Mouse (Mus musculus) heart, adult 18-20 months (tissue): ENCODE data around the gene Cdh3. TPM values are rescaled to one million over a fixed set of nuclear protein-coding genes. Genes with fewer than 3 reads are reported as not detected.

Experiments used
- DNase-seq, 2 experiments: peaks; one replicate each; pipeline ENCODE4 v3.0.0; 2021 to 2022; ENCODE audit warnings: mixed read lengths in 1 of 2
- total RNA-seq, 2 experiments: library from RNA; stranded (reverse); gene quantifications; 2 replicates each; pipeline ENCODE4 v1.2.3; 2021

Cdh3 gene
- total RNA-seq, 2 experiments from 2014 or later = 0.35 to 0.93 TPM

DNA sequence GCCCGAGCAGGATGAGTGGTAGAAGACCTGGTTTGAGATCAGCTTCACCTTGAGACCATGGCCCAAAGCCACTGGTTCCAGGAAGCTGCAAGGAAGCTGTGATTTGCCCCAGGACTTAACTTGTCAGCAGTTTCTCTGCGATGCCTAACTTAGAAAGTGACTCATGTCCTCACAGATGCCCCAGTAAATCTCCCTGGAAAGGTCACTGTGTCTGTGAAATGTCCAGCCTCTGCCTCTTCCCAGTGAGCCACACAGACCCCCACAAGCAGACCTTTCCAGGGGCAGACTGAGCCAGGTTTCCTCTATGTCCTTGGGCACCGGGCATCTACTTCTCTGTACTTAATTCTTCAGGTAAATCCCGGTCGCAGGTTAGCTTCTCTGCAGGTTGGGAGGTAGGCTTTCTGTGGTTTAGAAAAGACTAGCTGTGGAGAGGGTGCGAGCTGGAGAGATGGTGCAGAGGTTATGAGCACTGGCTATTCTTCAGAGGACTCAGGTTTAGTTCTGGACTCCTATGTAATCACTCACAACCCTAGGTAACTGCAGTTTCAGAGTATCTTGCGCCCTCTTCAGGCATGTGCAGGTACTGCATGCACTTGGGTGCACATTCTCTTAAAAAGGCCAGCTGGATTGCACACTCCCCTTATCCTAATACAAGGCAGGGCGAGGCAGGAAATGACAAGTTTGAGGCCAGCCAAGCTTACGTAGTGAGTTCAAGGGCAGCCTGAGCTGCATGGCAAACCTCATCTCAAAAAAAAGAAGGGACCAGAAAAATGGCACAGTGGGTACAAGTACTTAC is 16.7 kb downstream of the Cdh3 start:
- peak in 1 of 2 experiments; percentile 9 for DNase-seq

DNA sequence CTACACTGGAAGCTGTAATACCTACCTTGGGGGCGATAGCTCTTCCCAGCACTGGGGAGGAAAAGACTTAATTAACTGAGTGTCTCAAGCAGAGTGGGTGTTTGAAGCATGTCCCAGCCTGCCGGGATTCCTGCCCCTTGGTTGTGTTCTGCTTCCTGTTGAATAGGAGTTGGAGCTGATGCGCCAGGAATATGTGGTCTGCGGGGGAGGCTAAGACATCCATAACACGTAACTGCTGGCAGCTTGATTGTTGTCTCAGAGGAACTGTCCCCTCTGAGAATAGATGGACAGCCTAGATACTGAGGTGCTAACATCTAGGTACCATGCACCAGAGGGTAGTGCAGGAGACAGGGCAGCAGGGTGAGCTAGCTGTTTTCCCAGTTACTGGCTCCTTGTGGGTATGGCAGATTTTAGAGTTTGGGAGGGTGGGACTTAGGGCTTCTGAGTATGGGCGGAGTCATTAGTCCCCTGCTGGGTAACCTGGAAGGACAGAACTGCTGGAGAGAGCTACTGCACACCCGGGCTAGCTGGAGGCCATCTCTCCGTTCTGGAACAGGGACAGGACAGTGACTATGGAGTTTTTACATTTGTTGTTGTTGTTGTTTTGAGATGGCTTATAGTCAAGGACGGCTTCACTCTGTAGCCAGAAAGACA is 18.0 kb downstream of the Cdh3 start:
- no peak for DNase-seq

DNA sequence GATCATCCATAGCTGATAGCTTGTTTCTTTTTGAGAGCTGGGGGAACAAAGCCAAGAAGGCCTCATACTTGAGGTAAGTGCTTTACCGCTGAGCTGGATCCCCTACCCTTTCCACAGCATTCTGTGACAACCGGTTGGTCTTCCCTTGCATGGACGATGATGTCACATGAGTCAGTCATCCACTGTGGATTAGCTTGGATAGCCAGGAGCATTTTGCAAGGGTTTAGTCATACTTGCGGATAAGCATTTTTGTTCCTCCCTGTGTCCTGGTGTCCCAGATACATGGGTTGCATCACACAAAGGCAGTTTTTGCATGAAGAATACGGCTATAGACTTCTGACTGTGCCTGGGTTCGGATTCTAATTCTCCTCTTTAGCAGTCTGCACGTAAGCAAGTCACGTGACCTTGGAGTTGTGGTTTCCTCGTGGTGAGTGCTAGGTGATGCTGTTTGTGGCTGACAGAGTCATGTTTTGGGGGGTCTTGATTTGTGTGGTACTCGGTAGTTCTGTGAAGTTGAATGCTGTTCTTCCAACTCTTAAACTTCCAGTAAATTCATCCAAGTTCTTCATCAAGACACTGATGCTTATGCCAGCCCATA is 19.3 kb downstream of the Cdh3 start:
- DNase-seq = no peak

DNA sequence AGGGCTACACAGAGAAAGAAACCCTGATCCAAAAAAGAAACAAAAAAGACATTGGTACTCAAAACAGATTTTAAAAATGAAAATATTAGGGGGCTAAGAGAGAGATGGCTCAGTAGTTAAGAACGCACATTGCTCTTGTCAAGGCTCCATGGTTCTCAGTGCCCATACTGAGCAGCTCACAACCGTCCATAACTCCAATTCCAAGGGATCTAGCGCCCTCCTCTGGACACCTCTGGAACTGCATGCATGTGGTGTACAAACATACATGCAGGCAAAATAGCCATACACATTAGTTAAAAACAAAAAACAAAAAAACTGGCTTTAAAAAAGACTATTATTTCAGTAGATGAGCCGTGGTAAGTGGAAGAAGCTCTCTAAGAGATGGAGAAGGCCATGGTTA is 19.9 kb downstream of the Cdh3 start:
- no peak for DNase-seq

DNA sequence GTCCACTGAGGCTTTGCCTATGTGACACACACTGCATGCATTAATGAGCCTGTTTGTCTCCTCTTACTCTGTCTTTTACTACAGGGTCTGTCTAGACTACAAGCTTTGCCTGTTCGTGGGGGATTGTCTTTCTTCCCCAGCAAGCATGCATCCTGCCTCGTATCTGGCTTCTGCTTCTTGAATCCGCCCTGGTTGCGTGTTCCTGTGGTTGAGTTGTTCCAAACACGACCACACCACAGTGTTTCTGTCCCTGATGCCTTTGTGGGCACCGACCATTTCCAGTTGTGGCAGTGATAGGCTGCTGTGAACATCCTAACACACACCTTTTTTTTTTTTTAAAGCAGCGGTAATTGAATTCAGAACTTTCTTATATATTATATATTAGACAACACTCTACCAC is 23.0 kb downstream of the Cdh3 start:
- no peak for DNase-seq

DNA sequence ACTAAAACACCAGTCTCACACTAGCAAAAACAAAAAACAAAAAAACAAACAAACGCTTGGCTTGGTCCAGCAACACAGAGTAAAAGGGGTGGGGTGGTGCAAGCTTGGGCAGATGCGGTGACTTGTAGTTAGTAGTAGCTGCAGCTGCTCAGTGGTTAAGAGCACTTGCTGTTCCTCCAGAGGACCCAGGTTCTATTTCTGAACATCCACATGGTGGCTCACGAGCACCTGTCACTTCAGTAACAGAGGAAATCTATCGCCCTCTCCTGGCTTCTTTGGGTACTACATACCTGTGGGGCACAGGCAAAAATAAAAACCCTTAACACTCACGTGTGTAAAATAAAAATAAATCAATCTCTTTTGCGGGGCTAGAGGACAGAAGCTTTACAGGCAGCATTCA is 23.8 kb downstream of the Cdh3 start:
- DNase-seq = peak; percentile 29 to 73

DNA sequence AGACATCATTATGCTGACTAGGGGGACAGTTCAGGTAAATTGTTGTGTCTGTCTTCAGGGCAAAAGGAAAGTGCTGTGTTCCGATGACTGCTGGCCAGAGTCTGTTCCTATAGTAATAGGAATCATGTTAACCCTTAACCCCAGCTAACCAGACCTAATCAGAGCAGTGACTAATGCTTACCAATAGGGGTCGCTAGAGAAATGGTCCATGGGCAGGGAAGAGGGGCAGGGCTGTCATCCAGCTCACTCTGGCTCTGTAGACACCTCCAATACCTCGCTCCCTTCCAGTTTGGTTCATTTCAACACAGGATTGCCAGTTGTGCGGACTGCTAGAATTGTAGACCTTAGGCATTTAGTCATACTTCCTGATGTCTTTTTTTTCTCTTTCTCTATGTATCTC is 24.8 kb downstream of the Cdh3 start:
- no peak for DNase-seq

DNA sequence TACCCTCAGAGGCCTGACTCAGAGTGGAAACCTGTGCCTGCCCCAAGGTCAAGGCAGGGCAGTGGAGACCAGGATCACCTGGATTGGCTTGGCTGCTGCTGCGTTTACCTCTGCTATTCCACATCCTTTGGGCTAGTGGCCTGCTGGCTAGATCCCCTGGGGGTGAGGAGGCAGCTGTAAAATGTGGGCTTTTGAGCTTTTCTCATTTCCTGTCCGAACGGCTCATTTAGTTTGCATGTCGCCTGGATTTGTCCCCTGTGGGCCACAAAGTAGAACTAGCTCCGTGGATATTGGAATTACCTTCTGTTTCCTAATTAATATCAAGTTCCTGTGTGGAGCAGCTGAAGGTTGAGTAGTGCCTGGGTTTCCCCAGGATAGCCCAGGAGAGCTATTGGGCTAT is 28.5 kb downstream of the Cdh3 start:
- DNase-seq = no peak

DNA sequence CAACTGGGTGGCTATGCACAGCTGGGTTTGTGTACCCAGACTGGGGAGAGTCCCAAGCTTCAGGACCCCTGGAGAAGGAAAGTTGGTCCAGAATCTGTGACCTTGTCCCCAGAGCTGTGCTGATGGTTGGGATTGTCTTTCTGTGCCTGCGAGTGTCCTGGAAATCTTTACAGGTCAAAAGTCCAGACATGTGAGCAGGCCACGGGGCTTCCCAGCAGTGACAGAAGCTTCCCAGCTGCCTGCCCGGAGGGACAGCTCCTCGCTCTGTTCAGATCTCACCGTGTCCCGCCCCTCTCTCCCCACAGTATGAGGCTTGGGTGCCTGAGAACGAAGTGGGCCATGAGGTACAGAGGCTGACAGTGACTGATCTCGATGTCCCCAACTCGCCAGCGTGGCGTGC is 30.3 kb downstream of the Cdh3 start:
- DNase-seq = no peak

DNA sequence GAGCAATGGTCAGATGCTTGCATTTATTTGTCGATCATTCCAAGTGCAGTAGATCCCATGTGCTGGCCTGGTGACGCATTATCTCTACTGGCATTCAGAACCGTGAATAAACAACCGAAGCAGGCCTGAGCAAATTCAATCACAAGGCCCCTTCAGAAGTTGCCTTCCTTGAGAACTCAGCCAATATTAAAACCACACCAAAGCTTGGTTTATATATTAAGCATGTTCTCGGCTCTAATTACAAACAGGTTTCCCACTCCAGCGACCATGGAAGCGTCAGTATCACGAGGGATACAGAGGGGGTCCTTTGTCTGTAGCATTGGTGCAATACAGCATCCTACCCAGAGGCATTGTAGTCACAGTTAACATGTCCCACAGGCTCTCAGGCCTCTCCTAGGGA is 32.4 kb downstream of the Cdh3 start:
- DNase-seq = no peak

DNA sequence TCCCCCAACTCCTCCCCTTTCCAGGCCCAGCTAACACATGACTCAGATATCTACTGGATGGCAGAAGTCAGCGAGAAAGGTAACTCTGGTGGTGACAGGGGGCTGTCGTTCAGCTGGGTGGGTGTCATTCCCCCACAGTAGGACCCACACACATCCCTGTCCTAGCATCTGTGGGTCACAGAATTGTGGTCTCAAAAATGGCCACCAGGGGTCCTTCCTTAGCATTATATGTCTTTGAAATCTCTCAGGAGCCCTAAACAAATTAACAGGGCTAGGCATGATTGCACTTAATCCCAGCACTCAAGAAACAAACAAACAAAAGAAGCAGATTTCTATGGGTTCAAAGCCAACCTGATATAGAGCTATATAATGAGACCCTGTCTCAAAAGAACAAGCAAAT is 34.5 kb downstream of the Cdh3 start:
- no peak for DNase-seq

DNA sequence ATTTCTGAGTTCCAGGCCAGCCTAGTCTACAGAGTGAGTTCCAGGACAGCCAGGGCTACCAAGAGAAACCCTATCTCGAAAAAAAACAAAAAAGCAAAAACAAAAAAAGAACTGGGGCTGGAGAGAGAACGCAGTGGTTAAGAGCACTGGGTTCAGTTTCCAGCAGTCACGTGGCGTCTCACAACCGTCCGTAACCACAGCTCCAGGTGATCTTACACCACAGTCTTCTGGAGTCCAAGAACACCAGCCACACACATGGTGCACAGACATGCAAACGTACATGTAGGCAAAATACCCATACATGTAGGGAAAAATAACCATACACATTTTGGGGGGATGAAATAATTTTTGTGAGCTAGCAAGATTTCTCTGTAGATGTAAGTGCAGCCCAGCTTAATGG is 36.1 kb downstream of the Cdh3 start:
- DNase-seq = no peak

DNA sequence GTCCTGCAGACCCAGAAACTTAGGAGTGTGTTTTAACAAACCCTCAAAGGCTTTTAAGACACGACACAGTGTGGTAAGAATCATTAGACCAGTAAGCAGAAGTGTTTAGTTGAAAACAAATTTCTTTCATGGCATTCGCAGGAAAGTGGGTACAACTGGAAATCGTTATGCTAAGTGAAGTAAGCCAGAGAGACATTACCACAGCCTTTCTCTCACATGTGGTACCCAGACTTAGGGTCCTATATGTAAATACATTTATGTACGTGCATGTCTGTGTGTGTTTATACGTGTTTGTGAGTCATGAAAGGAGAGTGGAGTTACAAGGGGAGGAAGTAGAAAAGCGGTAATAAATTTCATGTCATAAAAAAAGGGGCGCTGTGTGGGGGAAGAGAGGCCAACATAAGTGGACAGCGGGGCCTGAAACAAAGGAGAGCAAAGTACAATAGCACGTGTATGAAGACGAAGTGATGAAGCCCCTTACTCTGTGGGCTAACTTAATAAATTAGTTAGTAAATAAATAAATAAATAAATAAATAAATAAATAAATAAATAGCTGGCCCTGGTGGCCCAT is 37.8 kb downstream of the Cdh3 start:
- no peak for DNase-seq

DNA sequence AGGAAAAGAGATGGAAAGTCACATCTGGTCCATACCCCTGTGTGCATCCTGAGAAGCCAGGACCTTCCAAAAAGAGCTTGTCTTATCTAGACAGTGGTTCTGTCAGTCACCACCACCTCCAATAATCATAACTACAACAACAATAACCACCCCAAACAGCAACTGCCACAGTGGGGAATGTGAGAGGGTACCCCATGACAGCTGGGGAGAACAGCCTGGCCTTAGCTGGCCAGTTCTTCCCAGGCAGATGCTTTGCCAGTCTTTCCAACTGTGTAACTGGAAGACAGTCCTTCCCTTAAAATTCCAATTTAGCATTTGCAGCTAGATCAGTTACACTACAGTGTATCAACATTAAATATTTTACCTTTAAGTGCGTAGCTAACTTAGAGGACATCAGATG is 40.2 kb downstream of the Cdh3 start:
- DNase-seq = no peak

DNA sequence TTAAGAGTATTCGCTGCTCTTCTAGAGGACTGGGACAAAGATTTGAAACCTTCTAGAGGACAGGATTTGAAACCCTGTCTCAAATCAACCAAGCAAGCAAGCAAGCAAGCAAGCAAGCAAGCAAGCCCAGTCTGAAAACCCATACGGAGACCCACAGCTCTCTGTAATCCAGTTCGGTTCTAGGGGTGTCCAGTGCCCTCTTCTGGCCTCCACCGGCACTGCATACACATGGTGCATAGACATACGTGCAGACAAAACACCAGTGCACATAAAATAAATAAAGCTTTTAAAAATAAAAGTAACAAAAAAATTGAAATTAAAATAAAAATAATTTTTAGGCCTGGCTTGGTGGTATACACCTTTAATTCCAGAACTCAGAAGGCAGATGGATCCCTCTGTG is 43.3 kb downstream of the Cdh3 start:
- DNase-seq = no peak

DNA sequence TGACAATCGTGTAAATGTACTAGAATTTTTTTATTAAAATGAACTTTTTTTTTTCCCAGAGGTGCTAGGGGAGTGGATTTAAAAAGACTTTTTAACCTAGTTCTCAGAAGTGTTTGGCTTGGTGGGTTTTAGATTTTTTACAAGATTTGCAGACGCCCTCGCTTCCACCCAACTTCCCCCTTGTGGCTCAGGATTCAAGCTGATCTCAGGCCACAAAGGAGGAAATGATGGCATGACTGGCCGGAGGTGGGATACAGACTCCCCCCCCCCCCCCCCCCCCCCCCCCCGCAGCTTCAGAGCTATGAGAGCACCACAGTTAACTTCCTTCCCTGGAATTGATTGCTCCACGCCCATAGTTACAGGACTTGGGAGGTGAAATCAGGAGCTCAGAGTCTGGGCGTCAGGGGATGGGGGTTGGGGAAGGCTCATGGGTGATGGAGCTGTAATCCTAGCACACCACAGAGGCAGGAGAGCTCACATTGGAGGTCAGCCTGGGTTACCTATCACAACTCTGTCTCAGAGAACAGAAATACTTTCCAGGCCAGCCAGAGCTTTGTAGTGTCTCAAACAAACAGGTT is 45.5 kb downstream of the Cdh3 start:
- DNase-seq = no peak

DNA sequence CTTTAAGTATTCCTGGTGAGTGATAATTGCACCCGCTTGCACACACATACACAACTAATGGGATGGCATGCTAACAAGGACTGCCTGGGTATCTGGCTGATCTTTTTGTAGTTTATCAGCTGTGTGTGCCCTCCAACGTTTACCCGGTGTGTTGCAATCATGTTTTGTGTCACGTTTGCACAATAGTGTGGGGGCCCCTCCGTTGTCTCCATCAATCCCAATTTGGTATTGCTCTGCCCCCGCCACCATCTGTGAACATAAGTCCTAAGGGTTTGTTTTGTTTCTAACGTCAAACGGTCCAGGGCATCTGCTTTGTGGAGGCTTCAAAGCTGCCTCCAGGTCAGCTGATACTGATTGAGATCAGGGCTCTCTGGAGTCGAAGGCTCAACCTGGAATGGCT is 49.2 kb downstream of the Cdh3 start:
- DNase-seq = no peak

DNA sequence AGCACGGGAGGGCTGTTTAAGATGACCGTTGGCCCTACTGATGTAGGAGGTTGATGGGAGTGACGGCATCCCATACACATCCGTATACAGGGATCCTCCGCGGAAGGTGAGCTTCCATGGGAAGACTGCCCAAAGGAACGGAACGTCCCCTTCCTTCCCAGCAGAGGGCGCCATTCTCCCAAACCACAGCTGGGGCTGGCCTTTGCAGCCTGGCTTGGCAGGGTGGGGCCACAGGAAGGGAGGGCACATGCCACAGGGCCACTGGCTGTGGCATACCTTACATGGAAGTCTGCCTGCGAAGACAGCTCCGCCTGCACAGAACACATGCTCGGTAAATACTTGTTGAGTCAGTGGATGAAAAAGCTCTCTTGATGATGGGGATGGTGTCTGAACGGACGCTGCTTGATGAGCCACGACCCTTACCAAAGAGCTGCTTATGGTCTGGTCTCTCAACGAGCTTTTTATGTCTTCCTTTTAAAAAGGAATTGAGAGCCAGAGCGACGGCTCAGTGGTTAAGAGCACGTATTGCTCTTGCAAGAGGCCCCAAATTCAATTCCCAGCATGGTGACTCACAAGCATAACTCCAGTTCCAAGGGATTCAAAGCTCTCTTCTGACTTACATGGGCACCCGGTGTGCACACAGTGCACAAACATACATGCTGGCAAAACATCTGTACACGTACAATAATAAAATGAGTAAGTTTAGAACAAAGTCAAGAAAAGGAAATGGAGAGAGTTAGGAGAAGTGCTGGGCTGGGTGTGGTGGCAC is 50.6 kb downstream of the Cdh3 start:
- peak; percentile 45 to 61 for DNase-seq

DNA sequence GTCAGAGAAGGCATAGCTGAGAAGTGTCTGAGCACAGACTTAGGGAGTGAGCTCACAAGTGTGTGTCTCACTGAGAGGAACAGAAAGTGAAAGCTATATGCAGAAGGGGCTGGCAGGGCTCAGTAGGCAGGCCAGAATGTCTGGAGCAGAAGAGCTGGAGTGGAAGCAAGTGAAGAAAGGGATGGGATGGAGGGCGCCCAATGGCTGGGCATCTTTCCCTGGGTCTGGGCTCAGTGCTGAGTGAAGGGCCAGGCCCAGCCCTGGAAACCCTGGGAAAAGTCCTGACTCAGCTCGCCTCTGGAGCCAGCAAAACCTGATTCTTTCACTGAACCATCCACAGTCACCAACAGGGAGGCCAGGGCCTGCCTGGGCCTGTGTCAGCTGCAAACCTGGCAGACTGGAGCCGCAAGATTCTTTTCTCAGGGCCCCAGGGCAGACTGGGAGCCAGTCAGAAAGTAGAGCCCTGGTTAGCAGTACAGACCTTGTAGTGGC is 53.0 kb downstream of the Cdh3 start:
- peak in 1 of 2 experiments; percentile 27 for DNase-seq

DNA sequence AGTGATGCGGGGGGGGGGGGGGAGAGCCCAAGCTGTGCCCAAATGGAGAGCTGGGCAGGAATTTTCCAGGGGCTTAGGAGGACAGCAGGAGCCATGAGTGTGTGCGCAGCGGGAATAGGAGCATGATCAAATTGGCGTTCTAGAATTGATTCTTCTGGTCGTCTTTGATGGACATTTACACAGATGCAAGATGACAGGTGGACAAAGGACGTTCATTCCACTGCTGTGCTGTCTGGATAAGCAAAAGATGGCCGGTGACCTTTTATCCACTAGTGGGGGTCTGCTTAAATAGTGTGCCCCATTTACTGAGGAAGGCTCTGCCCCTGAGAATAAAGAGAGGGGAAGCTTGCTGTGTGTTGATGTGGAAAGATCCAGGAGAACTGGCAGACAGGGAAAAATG is 58.3 kb downstream of the Cdh3 start:
- DNase-seq = no peak

DNA sequence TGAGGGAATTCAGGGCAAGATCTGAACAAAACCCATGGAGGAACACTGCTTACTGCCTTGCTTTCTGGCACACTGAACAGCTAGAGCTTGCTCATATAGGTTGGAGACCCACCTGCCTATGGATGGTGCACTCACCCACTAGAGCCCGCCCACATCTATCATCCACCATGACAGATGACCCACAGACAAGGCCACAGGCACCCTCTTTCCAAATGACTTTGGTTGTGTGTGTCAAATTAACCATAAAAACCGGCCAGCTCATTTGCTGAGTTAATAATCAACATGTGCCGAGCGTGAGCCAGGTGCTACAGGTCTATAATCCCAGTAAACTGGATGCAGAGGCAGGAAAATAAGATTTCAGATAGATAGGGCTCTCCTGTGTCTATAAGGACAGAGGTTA is 59.7 kb downstream of the Cdh3 start:
- no peak for DNase-seq
